Mouse (Mus musculus) cortical plate, adult 2 months (tissue): ENCODE data around the gene Tenm2. TPM values are rescaled to one million over a fixed set of nuclear protein-coding genes. Genes with fewer than 3 reads are reported as not detected.

Experiments
- H3K27ac ChIP-seq: fragments of 200-500 bp; 2 replicates; pipeline ENCODE4 v1.5.1; 2012; ENCODE audit warnings: low read length, control low read depth, inconsistent platforms; ENCODE audit not compliant: insufficient read depth
- H3K4me1 ChIP-seq: fragments of 200-500 bp; 2 replicates; pipeline ENCODE4 v1.6.1; 2011; ENCODE audit warnings: low read length; ENCODE audit not compliant: control insufficient read depth, insufficient read depth
- H3K4me3 ChIP-seq: fragments of 200-500 bp; 2 replicates; pipeline ENCODE4 v1.5.1; 2011; ENCODE audit warnings: mild to moderate bottlenecking, low read length, control low read depth; ENCODE audit not compliant: insufficient read depth
- CTCF ChIP-seq: fragments of 200-500 bp; IDR thresholded peaks from 2 replicates; pipeline ENCODE4 v1.5.1; 2011; ENCODE audit warnings: mild to moderate bottlenecking, control low read depth, low read length; ENCODE audit not compliant: insufficient read depth; ENCODE audit errors: extremely low read depth
- POLR2A ChIP-seq: fragments of 200-500 bp; IDR thresholded peaks from 2 replicates; pipeline ENCODE4 v1.6.1; 2011; ENCODE audit warnings: mild to moderate bottlenecking, low read length, control low read depth; ENCODE audit not compliant: insufficient read depth; ENCODE audit errors: extremely low read depth
- polyA plus RNA-seq: library from polyadenylated mRNA; depleted of rRNA; stranded (reverse); fragments of >200 nt; gene quantifications from 2 replicates; pipeline ENCODE4 v1.2.3, GENCODE M21; 2012

Tenm2 gene
- polyA plus RNA-seq, 1 experiment, result 26.6 TPM

DNA sequence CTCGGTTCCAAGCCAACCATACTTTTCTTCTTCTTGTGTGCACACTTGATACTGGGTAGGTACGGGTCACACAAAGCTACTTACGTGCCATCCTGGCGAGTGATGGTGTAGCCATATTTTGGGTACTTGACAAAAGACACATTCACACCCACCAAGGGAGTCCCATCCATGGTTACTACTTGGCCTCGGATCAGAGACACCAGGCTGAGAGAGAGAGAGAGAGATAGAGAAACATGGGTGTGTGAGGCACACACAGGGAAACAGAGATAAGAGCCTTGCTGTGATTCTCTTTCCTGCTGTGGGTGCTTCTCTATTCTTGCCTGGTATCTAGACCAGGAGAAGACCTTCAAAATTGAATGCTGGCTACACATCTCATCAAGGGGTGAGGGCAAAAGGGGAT is 1163.1 kb downstream of the Tenm2 start:
- H3K27ac ChIP-seq, result no peak overlapping the region
- H3K4me3 ChIP-seq, result no peak overlapping the region
- H3K4me1 ChIP-seq, result peaks cover 1% of the 10 kb centered on the region; the same call in 1 of the 2 replicates
- TF ChIP-seq CTCF, result no peak
- no peak for TF ChIP-seq POLR2A

DNA sequence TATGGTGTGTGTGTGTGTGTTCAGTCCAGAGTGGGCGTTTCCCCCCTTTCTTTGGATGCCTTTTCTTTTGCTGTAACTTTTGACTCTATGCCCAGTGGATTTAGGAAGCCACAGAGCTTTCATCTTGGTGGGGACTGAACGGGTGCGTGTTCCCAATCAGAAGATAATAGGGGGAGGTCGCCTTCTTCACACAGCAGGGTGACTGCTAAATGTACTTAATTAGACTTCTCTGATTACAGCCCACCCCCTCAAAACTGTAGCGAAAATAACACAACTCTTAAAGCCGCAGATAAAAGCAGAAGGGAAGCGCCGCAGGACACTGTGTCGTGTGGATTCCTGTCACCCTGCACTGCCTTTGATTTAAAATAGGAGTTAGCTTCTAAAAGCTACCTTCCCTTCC is 1163.7 kb downstream of the Tenm2 start:
- Histone ChIP-seq H3K4me3 (no peak overlapping the region), H3K4me1 (peaks cover 1% of the 10 kb centered on the region; the same call in 1 of the 2 replicates), H3K27ac (no peak overlapping the region)
- no peak for TF ChIP-seq CTCF
- TF ChIP-seq POLR2A, result no peak

- H3K27ac ChIP-seq, result no peak overlapping the region
- no peak overlapping the region for H3K4me3 ChIP-seq
- H3K4me1 ChIP-seq, result no peaks in the 10 kb centered on the region
- no peak for TF ChIP-seq CTCF
- TF ChIP-seq POLR2A, result no peak
These were observed 1176.4 kb downstream of the Tenm2 start for GRCm38 (mm10) chr11:36059325-36059843.

DNA sequence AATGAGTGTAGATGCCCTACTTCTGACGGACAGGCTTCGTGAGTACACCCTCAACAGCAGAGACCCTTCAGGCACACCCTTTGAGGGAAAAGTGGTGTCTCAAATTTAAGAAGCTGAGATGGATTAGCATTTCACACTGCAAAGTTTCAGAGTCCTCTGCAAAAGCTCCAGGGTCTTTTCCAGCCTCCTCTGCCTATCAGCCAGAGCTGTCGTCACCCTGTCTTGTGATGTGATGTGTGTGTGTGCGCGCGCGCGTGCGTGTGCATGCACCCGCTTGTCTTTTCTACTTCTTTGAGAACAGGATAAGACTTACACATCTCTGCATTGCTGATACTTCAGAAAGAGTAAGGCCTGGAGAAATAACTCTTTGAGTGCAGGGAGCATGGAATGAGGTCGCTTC is 1179.2 kb downstream of the Tenm2 start:
- Histone ChIP-seq H3K27ac (no peak overlapping the region), H3K4me1 (no peaks in the 10 kb centered on the region), H3K4me3 (no peak overlapping the region)
- TF ChIP-seq CTCF, result no peak
- no peak for TF ChIP-seq POLR2A

- no peak for TF ChIP-seq CTCF
- no peak for TF ChIP-seq POLR2A
- no peak overlapping the region for H3K27ac ChIP-seq
- H3K4me1 ChIP-seq, result no peaks in the 10 kb centered on the region
These were observed 1181.4 kb downstream of the Tenm2 start for GRCm38 (mm10) chr11:36054323-36054722.

DNA sequence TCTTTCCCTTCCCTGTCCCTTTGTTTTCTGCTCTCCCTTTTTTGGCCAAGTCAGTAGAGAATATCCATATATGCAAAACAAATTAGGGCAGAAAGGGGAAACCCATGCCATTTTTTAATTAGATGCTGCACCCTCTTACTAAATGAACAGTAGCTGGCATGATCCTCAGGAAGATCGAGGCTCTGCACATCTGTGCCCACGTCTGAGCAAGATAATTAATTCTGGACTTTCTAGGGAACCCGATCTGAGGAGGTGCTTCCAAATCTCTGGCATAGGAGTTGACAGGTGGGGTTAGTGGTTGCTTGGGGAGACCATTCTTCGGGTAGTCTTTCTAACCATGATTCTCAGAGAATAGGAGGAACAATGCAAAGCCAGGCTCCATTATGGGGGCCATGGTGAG is 1182.3 kb downstream of the Tenm2 start:
- Histone ChIP-seq H3K4me3 (no peak overlapping the region), H3K27ac (no peak overlapping the region)
- no peak for TF ChIP-seq POLR2A
- no peak for TF ChIP-seq CTCF

More at GRCm38 (mm10) chr11:36054323-36054722, 1181.4 kb downstream of the Tenm2 start:
- no peak overlapping the region for H3K4me3 ChIP-seq

GRCm38 (mm10) chr11:36052598-36052997 is 1183.2 kb downstream of the Tenm2 start:
- no peaks in the 10 kb centered on the region for H3K4me1 ChIP-seq
- no peak for TF ChIP-seq CTCF
- no peak for TF ChIP-seq POLR2A
- no peak overlapping the region for H3K4me3 ChIP-seq
- H3K27ac ChIP-seq, result no peak overlapping the region

More for the DNA sequence above, 1182.3 kb downstream of the Tenm2 start:
- no peaks in the 10 kb centered on the region for H3K4me1 ChIP-seq

DNA sequence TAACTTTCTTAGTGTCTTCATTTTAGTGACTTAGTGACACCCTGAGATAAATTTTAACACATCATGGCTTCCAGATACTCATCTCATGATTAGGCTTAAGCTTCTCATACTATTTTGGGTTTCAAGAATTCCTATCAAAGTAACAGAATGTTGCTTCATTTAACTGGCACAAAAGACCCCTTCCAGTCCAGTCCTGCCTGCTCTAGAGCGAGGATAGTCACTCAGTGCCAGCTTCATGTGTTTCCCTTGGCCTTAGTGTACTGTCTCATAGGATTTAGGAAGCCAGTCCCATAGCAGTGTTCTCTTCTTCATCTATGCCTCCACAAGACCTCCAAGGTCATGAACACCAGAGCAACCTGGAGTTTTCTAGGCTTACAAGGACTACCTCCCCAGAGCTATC is 1183.7 kb downstream of the Tenm2 start:
- H3K4me3 ChIP-seq, result no peak overlapping the region
- no peaks in the 10 kb centered on the region for H3K4me1 ChIP-seq
- TF ChIP-seq POLR2A (no peak), CTCF (no peak)
- H3K27ac ChIP-seq, result no peak overlapping the region

- TF ChIP-seq CTCF, result no peak
- TF ChIP-seq POLR2A, result no peak
These were observed 1186.2 kb downstream of the Tenm2 start for GRCm38 (mm10) chr11:36049547-36049946.

DNA sequence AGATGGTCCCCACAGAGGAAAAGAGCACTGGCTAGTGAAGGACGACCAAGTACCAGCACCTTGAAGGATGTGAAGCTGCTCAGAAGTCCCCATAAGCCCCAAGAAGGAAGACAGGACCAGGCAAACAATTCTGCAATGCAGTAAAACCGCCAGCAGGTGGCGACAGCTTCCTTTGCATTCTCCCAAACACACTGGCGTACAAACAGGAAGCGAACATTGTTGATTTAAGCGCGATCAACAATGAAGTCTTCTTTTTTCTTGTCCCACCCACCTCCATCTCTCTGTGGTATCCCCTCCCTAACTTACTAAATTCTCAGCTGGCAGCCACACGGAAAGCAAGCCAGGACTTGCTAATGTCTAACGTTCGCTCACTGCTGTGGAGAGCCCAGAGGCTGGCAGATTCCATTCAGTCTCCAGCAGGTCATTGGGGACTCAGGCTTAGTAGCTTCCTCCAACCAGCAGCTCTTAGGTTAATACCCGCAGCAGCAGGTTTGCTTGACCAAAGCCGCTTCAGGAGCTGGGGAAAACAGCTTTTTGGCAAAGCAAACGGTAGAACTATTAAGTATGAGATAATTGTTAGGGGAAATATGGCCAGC is 1190.0 kb downstream of the Tenm2 start:
- TF ChIP-seq POLR2A (no peak), CTCF (peak; percentile 93)
- no peak overlapping the region for H3K27ac ChIP-seq
- H3K4me3 ChIP-seq, result peak overlapping the region; percentile 17; the same call in 1 of the 2 replicates
- H3K4me1 ChIP-seq, result no peaks in the 10 kb centered on the region

More at GRCm38 (mm10) chr11:36049547-36049946, 1186.2 kb downstream of the Tenm2 start:
- Histone ChIP-seq H3K27ac (no peak overlapping the region), H3K4me3 (no peak overlapping the region), H3K4me1 (no peaks in the 10 kb centered on the region)
